Mouse (Mus musculus) monocyte, adult 59 days (primary cell): ENCODE measurements around the gene Ism2. TPM values are rescaled to one million over a fixed set of nuclear protein-coding genes. Genes with fewer than 3 reads are reported as not detected.

ENCODE experiments used
- total RNA-seq, 2 experiments: library from RNA; stranded (reverse); gene quantifications; one replicate each; pipeline ENCODE4 v1.2.4; 2023

Ism2 gene
- not detected for total RNA-seq

DNA sequence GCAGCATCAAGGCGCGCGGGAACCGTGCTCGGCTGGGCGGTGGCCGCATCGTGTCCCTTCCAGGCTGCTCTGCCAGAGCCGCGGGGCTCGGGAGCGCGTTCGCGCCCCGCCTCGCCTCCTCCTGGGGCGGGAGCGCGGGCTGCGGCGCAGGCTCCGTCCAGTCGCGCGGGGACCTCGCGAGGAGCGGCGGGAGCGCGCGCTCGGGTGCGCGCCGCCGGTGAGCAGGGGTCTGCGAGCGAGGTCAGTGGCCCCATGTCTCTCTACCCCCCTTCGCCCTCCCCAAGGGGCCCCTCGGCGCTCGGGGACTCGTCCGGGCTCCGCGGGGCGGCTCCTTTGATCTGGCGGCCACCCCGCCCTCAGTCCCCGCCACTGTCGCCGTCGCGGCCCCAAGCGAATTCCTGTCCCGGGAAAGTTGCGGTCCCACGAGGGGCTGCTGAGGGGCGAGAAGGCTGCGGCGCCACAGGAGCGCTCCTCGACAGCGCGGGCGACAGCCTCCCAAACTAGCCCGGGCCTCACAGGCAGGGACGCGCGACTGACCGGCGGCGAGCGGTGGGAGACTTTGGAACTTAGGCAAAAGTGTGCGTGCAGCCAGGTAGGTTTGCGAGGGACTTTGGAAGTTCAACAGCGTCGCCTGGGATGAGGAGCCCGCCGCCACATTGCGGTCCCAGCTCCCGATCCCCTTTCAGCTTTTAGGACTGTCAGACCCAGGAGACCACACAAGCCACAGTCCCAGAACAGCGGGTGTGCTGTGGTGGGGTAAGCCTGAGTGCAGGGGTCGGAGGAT lies at the start of gene Ism2:
Ism2 (minus strand) TSS at position 49 of the 784 bp plus-strand sequence.

DNA sequence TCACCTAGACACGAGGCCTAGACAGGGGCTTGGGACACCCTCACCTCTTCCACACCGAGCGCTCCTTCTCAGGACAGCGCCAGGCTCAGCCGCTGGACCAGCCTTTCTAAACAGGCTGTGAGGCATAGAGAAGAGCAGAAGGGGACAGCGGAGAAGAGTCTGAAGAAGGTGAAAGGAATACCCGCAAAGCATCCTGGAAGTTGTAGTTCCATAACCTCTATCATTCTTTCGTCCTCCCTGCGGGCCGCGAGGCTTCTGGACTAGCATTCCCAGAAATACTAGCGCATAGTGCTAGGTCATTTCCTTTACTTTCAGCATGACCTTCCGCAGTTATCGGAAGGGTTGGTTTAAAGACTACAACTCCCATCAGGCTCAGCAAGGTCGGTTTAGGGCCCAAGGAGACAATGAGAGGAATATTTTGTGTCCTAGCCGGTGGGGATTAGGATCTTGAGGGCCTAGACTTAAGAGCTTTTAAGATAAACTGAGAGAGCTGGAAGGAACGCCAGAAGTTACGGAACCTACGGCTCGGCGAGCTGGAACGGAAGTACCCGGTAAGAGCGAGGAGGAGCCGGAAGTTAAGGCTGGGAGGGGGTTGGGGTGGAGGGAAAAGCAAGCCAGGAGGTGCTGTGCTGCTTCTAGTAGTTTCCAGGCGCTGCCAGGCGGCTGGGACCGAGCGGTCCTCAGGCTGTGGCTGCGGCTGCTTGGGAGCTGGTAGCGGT lies 33.2 kb downstream of the Ism2 start, which contains the start of the genes Vipas39 and Ahsa1:
Vipas39 (minus strand) TSS at position 149 of the 719 bp plus-strand sequence.
Ahsa1 (plus strand) TSS at position 372 of the 719 bp plus-strand sequence.

GRCm38 (mm10) chr12:87238632-87239031 lies 60.9 kb downstream of the Ism2 start, which contains the start of gene Noxred1:
Noxred1 (minus strand) TSS chr12:87238732.

Other genes with a start within 250 kb of the Ism2 start
- gene Ngb, start 197.2 kb downstream of the Ism2 start, total RNA-seq = under 1 TPM in 1 of 2 experiments, not detected in 1; 0.79 TPM
- 1 to 10 TPM; 7.6 to 8.5 TPM for gene Gstz1, start 152.5 kb downstream of the Ism2 start, total RNA-seq
- 1 to 10 TPM; 5.0 to 5.6 TPM for gene Pomt2, start 151.7 kb downstream of the Ism2 start, total RNA-seq
- gene Samd15, start 100.0 kb downstream of the Ism2 start, total RNA-seq = not detected
- 1 to 10 TPM; 7.0 to 7.2 TPM for gene Tmed8, start 99.3 kb downstream of the Ism2 start, total RNA-seq
- under 1 TPM; 0.50 to 0.61 TPM for gene Noxred1, start 61.0 kb downstream of the Ism2 start, total RNA-seq
- gene Vipas39, start 33.4 kb downstream of the Ism2 start, total RNA-seq = 10 to 100 TPM; 24.7 to 25.7 TPM
- gene Ahsa1, start 33.2 kb downstream of the Ism2 start, total RNA-seq = 10 to 100 TPM; 82.8 to 93.1 TPM
- 100 to 1,000 TPM; 131 to 147 TPM for gene Sptlc2, start 88.7 kb upstream of the Ism2 start, total RNA-seq
- gene Slirp, start 144.2 kb upstream of the Ism2 start, total RNA-seq = 10 to 100 TPM; 41.1 to 49.8 TPM
- 10 to 100 TPM; 32.7 to 32.8 TPM for gene Alkbh1, start 144.3 kb upstream of the Ism2 start, total RNA-seq
- gene Snw1, start 172.6 kb upstream of the Ism2 start, total RNA-seq = 10 to 100 TPM; 66.5 to 74.1 TPM
- not detected for gene Gm5788, start 195.0 kb upstream of the Ism2 start, total RNA-seq
- gene Gm8300, start 214.6 kb upstream of the Ism2 start, total RNA-seq = not detected